Mouse (Mus musculus): ENCODE measurements around the gene Zc2hc1c.

Zc2hc1c gene
- long read RNA-seq, experiment 1, full-length matches to known transcripts: 1 of 1 reads
- long read RNA-seq, experiment 1, partial matches to known transcripts: 0 of 1 reads
- long read RNA-seq, experiment 1, other reads (novel, unspliced or antisense): 0 of 1 reads
- long read RNA-seq, experiment 2, full-length matches to known transcripts: 4 of 6 reads
- long read RNA-seq, experiment 2, partial matches to known transcripts: 1 of 6 reads
- long read RNA-seq, experiment 2, other reads (novel, unspliced or antisense): 1 of 6 reads

GRCm38 (mm10) chr12:85288486-85289156 is at the start of gene Zc2hc1c:
Gene Zc2hc1c, plus strand, starts transcription at chr12:85288591.
- intact Hi-C loops (cut with DNase I): no loop called here

- intact Hi-C loops (cut with DNase I): no loop called here
Measured at GRCm38 (mm10) chr12:85252083-85252482, 36.3 kb upstream of the Zc2hc1c start.

GRCm38 (mm10) chr12:85256074-85256751 is 32.2 kb upstream of the Zc2hc1c start:
- intact Hi-C loops (cut with DNase I): no loop called here

- intact Hi-C loops (cut with DNase I): no loop called here
Measured at GRCm38 (mm10) chr12:85257008-85257639, 31.3 kb upstream of the Zc2hc1c start.

GRCm38 (mm10) chr12:85262489-85262888 is 25.9 kb upstream of the Zc2hc1c start:
- intact Hi-C loops (cut with DNase I): no loop called here

GRCm38 (mm10) chr12:85263190-85263589 is 25.2 kb upstream of the Zc2hc1c start:
- intact Hi-C loops (cut with DNase I): no loop called here

GRCm38 (mm10) chr12:85264531-85264930 is 23.9 kb upstream of the Zc2hc1c start:
- intact Hi-C loops (cut with DNase I): no loop called here

GRCm38 (mm10) chr12:85264940-85265339 is 23.5 kb upstream of the Zc2hc1c start:
- intact Hi-C loops (cut with DNase I): no loop called here

GRCm38 (mm10) chr12:85266248-85266647 is 22.1 kb upstream of the Zc2hc1c start:
- intact Hi-C loops (cut with DNase I): no loop called here

GRCm38 (mm10) chr12:85269821-85270220 is 18.6 kb upstream of the Zc2hc1c start:
- intact Hi-C loops (cut with DNase I): no loop called here

GRCm38 (mm10) chr12:85270319-85270718 is 18.1 kb upstream of the Zc2hc1c start, which contains the start of gene Mlh3:
Gene Mlh3, minus strand, starts transcription at chr12:85270599.
- intact Hi-C loops (cut with DNase I): no loop called here

- intact Hi-C loops (cut with DNase I): no loop called here
Measured at GRCm38 (mm10) chr12:85271132-85271842, 17.1 kb upstream of the Zc2hc1c start.

- intact Hi-C loops (cut with DNase I): no loop called here
Measured at GRCm38 (mm10) chr12:85271843-85272206, 16.6 kb upstream of the Zc2hc1c start.

- intact Hi-C loops (cut with DNase I): no loop called here
Measured at GRCm38 (mm10) chr12:85273508-85273907, 14.9 kb upstream of the Zc2hc1c start.

GRCm38 (mm10) chr12:85276273-85276672 is 12.1 kb upstream of the Zc2hc1c start:
- intact Hi-C loops (cut with DNase I): no loop called here

GRCm38 (mm10) chr12:85278919-85279318 is 9.5 kb upstream of the Zc2hc1c start:
- intact Hi-C loops (cut with DNase I): no loop called here

GRCm38 (mm10) chr12:85279396-85280080 is 8.9 kb upstream of the Zc2hc1c start:
- intact Hi-C loops (cut with DNase I): no loop called here

- intact Hi-C loops (cut with DNase I): no loop called here
Measured at GRCm38 (mm10) chr12:85280105-85280844, 8.1 kb upstream of the Zc2hc1c start.

GRCm38 (mm10) chr12:85280845-85281651 is 7.3 kb upstream of the Zc2hc1c start:
- intact Hi-C loops (cut with DNase I): no loop called here
